Mouse (Mus musculus) layer of hippocampus, adult 11-12 months (tissue): ENCODE results near the gene Mreg.

Experiments used
- DNase-seq: peaks from one replicate; pipeline ENCODE4 v3.0.0; 2022; ENCODE audit warnings: low spot score

Gene Mreg

GRCm38 (mm10) chr1:72226887-72227481 is 14.9 kb upstream of the Mreg start:
- no peak for DNase-seq

DNA sequence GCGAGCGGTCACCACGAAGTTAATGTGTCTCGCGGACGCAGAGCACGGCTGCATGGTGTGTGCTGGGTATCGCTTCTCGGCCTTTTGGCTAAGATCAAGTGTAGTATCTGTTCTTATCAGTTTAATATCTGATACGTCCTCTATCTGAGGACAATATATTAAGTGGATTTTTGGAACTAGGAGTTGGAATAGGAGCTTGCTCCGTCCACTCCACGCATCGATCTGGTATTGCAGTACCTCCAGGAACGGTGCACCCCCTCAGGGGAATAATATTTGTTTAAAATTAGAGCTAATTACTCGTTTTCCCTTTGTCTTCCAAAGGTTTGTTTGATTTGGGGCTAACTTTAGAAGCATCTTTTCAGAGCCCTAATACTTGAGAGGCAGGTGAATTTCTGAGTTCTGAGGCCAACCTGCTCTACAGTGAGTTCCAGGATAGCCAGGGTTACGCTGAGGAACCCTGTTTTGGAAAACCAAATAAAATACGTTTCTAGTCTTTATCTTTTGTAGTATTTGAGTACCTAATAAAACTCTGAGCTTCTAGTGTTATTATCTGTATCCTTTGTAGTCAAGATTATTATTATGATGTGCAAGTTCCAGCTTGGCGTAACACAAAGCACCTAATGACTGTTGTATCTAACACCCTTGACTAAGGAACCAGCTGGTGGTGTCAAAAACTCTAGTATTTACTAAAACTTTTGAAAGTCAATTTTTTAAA is 14.2 kb upstream of the Mreg start:
- DNase-seq, result peak; percentile 44

GRCm38 (mm10) chr1:72225720-72226171 is 13.6 kb upstream of the Mreg start:
- peak; percentile 85 for DNase-seq

DNA sequence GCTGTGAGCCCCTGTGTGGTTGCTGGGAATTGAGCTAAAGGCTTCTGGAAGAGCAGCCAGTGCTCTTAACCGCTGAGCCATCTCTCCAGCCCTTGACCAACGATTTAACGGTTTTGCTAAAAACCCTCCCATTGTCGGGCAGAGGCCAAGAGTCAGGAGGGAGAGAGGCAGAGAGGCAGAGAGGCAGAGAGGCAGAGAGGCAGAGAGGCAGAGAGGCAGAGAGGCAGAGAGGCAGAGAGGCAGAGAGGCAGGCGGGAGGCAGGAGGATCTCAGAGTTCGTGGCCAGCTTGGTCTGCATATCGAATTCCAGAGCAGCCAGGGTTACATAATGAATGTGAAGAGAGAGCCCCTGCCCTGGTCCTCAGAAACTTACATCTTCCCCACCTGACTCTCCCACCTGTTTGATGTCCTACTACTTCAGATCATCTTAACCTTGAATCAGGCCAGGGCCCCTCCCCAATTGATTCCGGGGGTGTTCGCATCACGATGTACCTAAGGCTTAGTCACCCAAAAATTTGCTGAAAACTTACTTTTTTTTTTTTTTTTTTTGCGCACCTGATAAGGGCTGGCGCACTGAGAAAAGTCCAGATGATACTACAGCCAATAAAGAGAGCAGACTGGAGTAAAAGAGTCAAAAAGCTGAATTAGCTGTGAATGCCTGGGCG is 13.1 kb upstream of the Mreg start:
- DNase-seq, result no peak

DNA sequence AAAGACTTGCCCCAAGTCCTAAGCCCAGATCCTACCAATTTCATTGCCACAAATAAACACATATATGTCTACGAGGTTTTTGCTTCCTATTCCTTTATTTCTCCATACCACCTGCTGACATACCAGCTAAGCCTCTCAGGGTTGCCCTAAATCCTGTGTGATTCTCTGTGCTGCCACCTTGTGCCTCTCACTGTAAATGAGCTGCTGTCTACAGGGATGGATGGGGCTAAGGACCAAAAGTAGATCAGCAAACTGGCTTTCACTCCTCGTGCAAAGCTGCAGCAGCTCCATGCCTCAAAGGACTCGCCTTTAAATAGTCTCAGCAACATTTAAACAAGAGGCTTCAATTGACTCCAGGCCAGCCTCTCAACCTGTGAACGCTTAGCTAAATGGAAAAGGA is 7.9 kb upstream of the Mreg start:
- peak; percentile 52 for DNase-seq

DNA sequence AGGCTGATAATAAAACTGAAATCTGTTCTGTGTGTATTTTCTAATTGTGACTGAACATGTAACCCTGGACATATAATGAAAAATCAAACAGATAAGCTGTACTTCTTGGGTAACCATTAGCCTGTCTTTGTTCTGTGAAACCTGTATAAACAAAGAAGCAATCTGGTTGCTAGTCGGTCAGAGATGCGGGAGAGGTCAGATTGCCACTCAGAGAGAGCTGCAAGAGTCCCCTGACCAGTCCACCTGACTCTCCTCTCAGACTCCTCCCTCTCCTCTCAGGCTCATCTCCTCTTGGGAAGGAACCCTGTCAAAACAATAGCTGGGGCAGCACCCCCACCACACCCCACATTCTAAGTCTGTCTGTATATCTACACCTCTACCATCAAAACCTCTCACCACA is 7.0 kb upstream of the Mreg start:
- no peak for DNase-seq

DNA sequence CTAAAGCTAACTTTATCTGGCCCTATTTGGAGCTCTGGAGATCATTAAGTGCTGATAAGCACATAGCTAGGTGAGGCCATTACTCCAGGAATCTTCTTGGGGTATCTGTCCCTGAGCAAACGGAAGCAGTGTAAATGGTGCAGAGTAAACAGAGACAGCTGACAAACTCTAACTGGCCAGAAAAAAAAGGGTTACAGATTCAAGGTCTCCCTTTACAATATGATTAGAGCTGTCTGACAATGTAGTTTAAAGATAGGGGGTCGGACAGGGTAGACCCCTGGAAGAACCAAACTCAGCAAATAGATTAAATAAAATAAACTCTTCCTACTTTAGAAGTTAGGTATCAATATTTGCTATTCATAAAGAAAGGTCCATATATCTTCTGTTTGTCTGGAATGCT is 6.5 kb upstream of the Mreg start:
- no peak for DNase-seq

DNA sequence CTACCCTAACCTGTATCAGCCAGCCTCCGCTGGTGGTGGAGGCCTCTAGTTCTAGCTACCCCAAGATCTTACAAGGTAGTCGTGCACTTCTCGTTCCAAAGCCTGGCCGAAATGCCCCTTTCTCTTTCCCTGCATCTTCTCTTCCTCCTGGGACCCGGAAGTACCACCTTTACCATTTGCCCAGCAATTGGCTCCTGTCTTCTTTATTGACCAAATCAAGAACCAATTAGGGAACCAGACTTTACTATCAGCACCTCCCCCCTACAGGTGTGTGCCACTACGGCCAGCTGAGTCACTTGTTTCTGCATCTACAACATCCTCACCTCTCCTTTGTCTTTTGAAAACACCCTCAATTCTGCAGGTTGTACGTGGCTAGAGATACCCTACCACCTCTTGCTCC is 4.7 kb upstream of the Mreg start:
- DNase-seq, result no peak

GRCm38 (mm10) chr1:72215174-72215573 is 3.1 kb upstream of the Mreg start:
- no peak for DNase-seq

GRCm38 (mm10) chr1:72214470-72214961 is 2.4 kb upstream of the Mreg start:
- peak; percentile 46 for DNase-seq

GRCm38 (mm10) chr1:72213954-72214353 is 1.8 kb upstream of the Mreg start:
- no peak for DNase-seq

DNA sequence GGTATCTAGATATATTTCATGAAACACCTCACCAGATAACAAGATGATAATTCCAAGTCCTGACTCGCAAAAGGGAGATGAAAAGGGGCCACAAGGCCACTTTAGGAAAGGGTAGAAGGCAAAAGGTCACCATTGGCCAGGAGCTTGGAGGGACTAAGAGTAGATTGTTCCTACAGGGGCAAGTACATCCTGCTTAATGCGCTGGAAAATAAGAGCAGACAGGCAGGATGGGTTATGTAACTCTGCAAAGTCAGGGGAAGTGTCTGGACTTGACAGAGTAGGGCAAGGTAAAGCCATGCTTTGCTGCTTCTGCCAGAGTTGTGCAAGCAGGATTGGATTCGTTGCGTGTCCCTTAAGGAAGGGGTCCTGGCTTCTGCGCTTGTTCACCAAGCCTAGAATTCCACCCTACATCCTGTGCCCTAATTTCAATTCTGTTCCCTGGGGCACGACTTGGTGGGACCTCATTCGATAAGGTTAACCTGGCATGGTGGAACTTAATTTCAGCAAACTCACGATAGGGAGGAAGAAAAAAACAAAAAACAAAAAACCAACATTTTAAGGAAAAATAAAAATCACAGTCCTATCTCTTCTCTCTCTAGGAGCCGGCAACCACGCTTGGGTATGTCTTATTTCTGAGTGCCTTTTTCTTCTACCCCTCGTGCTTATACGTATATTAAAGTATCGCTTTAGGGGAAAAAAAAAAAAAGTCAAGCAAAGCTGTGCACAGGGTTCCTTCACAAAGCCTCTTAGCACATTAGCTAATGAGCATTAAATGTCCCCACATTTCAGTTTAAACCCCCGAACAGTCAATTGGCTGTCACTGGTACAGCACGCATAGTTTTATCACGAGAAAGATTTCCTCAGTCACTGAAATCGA is 1.1 kb downstream of the Mreg start:
- DNase-seq, result no peak

DNA sequence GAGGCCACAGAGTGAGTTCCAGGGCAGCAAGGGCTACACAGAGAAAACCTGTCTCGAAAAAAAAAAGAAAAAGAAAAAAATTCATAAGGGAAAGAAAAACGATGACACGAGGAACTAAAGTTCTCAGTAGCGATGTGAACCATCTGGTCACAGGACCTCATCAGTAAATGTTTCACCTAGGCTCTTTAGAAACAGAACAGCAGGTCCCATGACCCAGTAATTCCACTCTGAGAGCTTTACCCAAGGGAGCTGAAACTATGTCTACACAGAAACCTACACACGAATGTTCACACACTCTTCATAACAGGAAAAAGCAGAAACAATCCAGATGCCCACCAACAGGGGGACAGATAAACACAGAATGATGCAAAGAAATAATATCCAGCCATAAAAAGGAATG is 4.0 kb downstream of the Mreg start:
- DNase-seq, result no peak

DNA sequence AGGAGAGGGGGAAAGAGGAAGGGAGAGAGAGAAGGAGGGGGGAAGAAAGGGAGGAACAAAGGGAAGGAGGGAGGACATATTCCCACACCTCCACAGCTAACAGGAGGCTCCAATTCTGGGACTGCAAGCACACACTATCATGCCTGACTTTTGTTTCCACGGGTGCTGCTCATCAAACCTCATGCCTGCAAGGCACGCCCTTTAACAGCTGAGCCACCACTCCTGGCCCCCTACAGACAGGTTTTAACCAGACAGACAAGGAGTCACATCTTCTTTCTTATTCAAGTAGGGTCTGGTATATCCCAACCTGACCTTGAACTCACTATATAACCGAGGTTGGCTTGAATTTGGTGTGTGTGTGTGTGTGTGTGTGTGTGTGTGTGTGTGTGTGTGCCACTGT is 7.0 kb downstream of the Mreg start:
- DNase-seq, result no peak

DNA sequence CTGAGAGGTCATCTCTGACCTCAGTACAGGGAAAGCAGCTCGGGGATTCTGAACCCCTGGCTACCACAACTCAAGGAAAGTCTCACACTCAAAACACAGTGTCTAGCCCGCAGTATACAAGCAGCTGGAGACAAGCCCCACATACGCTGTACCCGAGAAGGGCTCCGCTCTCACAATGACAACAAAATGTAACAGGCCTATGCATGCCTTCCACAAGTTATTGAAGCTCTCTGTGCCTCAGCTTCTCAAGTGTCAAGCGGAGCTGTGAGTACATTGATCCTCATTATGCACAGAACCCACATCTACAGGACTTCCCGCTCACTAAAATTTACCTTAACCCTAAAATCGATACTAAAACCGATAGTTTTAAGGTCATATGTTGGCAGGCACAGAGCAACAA is 8.9 kb downstream of the Mreg start:
- no peak for DNase-seq

DNA sequence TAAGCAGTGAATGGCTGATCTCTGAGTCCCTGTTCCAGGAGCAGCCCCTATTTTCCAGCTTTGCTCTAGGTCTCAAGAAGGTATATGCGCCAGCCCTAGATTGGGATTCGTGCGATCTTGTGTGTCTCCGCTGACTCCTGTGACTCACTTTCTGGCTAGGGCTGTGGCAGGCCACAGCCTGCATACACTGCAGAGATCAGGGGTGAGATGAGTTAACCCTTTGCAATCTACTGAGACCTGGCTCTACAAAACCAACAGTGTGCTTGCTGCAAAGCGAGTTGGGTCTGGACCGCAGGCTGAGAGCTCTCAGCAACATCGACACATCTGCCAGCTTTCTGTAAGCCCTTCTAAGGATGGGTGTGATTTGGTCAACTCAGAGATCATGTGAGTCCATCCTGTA is 9.4 kb downstream of the Mreg start:
- DNase-seq, result no peak

DNA sequence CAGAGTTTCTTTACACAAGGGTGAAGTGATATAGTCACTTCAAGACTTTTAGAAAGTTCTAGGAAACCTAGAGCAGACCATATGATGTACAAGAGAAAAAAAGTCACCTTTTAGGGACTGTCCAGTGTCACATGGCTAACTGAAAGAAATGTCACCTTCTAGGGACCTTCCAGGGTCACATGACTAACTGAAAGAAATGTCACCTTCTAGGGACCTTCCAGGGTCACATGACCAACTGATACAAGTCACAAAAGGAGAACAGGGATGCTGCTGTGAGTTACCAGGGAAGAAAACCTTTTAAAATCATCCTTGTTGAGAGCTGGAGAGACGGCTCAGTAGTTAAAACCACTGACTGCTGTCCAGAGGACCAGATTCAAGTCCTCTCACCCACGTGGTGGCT is 10.0 kb downstream of the Mreg start:
- no peak for DNase-seq

- DNase-seq, result no peak
Observed at GRCm38 (mm10) chr1:72201126-72201525, 11.0 kb downstream of the Mreg start.

DNA sequence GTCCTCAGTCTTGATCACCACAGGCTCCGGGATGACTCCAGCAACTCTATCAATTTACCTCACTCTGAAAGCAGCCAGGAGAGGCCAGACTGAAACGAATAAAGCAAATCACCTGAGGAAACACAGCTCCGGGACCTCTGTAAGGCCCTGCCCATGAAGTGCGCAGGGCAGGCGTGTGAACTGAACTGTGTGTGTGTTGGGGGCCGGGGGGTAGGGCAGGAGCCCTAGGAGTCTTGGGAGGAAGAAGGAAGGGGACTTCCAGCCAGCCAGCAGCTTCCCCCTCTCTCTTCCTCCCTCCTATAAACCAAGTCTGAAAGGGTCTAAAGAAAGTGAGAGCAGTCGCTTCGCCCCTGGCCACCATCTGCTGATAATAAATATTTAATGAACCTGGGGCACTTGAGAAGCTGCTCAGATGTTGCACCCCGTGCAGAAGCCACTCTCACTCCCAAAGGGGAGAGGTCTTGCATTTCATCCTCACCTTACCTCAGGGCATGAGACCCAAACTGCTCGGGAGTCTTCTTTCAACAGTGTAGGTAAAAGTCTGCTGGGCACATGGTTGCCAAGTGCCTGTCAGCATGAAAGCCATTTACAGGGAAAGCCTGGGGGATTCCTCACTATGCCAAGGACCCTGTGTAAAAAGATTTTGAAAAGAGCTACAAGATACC is 13.8 kb downstream of the Mreg start:
- DNase-seq, result no peak

DNA sequence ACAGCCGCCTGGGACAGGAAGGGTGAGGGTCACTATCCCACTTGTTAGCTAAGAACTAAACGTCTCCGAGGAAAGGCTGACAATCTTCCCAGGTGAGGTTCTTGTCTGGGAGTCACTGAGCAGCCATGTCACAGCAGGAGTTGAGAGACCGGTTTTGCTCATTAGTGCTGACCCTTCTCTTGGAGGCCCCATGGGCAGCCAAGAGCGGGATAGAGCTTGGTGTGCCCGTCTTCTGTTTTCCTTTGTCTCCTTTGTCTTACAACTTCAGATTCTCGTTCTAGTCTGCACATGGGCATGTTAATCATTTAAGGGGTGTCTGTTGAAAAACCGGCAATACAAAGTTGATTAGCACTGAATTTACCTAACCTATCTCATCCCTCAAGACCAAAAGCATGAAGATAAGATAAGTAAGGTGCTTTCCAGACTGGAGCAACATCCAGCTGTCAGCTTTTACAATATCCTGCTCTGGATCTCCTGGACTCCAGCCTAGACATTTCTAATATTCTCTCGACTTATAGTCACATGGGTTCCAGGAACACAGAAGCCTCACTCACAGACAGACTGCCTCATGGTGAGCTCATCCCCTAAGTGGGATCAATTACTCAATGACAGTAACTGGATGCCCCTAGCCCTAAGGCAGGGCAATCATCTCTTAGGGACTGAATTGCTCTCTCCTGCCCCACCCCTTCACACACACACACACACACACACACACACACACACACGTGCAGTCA is 15.3 kb downstream of the Mreg start:
- no peak for DNase-seq

- DNase-seq, result no peak
Observed at GRCm38 (mm10) chr1:72196123-72196522, 16.0 kb downstream of the Mreg start.
